Mouse (Mus musculus) intestine, postnatal 0 days (tissue): ENCODE results near the gene Sox30. TPM values are rescaled to one million over a fixed set of nuclear protein-coding genes. Genes with fewer than 3 reads are reported as not detected.

Source experiments
- ATAC-seq: fragments of 200-750 bp; cut with Nextera tagmentation; 2 replicates; pipeline ENCODE4 v1.8.0; 2017; ENCODE audit warnings: mild to moderate bottlenecking, moderate TSS enrichment, moderate library complexity
- H3K27ac ChIP-seq: fragments of 300-500 bp; sonication (generic); 2 replicates; pipeline ENCODE4 v1.5.1; 2014; ENCODE audit warnings: mild to moderate bottlenecking, low read depth, low read length, moderate library complexity
- H3K27me3 ChIP-seq: fragments of 300-500 bp; sonication (generic); replicated peaks from 2 replicates; pipeline ENCODE4 v1.6.1; 2014; ENCODE audit warnings: low read length, mixed read lengths; ENCODE audit not compliant: control insufficient read depth, insufficient read depth
- H3K36me3 ChIP-seq: fragments of 300-500 bp; sonication (generic); 2 replicates; pipeline ENCODE4 v1.6.1; 2014; ENCODE audit warnings: mild to moderate bottlenecking, moderate library complexity; ENCODE audit not compliant: control insufficient read depth, insufficient read depth
- H3K4me1 ChIP-seq: fragments of 300-500 bp; sonication (generic); replicated peaks from 2 replicates; pipeline ENCODE4 v1.6.1; 2014; ENCODE audit warnings: antibody characterized with exemption, low read length, mixed read lengths; ENCODE audit not compliant: control insufficient read depth, insufficient read depth
- H3K4me2 ChIP-seq: fragments of 300-500 bp; sonication (generic); replicated peaks from 2 replicates; pipeline ENCODE4 v1.6.1; 2014; ENCODE audit warnings: low read depth, mild to moderate bottlenecking, moderate library complexity
- H3K4me3 ChIP-seq: fragments of 300-500 bp; sonication (generic); 2 replicates; pipeline ENCODE4 v1.5.1; 2014; ENCODE audit warnings: low read depth, low read length
- H3K9ac ChIP-seq: fragments of 300-500 bp; sonication (generic); 2 replicates; pipeline ENCODE4 v1.6.1; 2014; ENCODE audit warnings: mild to moderate bottlenecking, low read depth, low read length
- H3K9me3 ChIP-seq: fragments of 300-500 bp; sonication (generic); 2 replicates; pipeline ENCODE4 v1.6.1; 2016; ENCODE audit warnings: mixed run types; ENCODE audit not compliant: control insufficient read depth
- CTCF ChIP-seq: sonication (generic); IDR thresholded peaks from 2 replicates; pipeline ENCODE4 v1.5.1; 2016; ENCODE audit warnings: low read depth, mild to moderate bottlenecking, control low read depth, antibody characterized with exemption, moderate library complexity
- WGBS: fragments of 180-500 bp; shearing (Covaris S2); extraction: QIAGEN DNeasy Blood & Tissue Kit; methylation state at CpG from one replicate; pipeline ENCODE4 v1.1.7; 2014; 5-methylcytosine and 5-hydroxymethylcytosine counted together
- polyA plus RNA-seq: library from polyadenylated mRNA; unstranded; fragments of >200 nt; fragmentation: Nextera tagmentation; extraction: Ambion mirVana; gene quantifications from 2 replicates; pipeline ENCODE4 v1.2.1, GENCODE M21; 2015

Sox30 gene
- polyA plus RNA-seq, 1 experiment from 2014 or later: 0.16 TPM

DNA sequence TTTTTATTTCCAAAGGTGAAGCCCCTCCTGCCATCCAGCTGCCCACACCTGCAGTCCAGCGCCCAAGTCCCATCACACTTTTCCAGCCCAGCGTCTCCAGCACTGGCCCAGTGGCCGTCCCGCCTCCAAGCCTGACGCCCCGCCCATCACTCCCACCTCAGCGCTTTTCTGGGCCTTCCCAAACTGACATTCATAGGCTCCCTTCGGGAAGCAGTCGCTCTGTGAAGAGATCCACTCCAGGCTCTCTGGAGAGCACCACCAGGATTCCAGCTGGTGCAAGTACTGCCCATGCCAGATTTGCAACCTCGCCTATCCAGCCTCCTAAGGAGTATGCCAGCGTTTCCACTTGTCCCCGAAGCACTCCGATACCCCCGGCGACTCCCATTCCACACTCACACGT is 11.5 kb downstream of the Sox30 start:
- Histone ChIP-seq H3K4me3 (peak overlapping the region; percentile 13; the same call in 1 of the 2 replicates), H3K36me3 (no peaks in the 10 kb centered on the region), H3K9me3 (no peaks in the 10 kb centered on the region), H3K27me3 (no peaks in the 10 kb centered on the region), H3K4me1 (no peaks in the 10 kb centered on the region), H3K27ac (no peak overlapping the region), H3K4me2 (peak overlapping the region; percentile 51), H3K9ac (no peak overlapping the region)
- ATAC-seq: no peak
- no peak for TF ChIP-seq CTCF
- WGBS: 10% methylated on average over 16 of the region's 16 CpGs

DNA sequence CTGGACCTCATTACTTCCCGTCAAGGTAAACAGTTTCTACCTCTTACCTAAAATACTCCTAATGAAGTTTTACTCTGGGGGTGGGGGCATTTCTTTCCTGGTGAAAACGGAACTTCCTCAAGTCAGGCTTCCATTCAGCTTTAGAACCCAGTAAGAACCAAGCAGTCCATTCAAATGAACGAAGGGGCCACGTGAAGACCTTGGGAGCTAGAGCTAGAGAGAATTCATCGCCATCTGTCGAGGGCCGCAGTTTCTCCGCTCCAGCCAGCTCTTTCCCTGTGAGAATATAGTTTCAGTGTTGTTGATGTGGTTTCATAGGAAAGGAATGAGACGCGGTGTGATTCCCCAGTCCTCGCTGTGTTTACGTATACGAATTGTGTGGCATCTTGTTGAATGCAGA is 12.0 kb downstream of the Sox30 start:
- 51% methylated on average over 13 of the region's 13 CpGs for WGBS
- Histone ChIP-seq H3K27ac (no peak overlapping the region), H3K4me2 (peak overlapping the region; percentile 51), H3K9ac (no peak overlapping the region), H3K4me1 (no peaks in the 10 kb centered on the region), H3K4me3 (peak overlapping the region; percentile 13; the same call in 1 of the 2 replicates), H3K27me3 (no peaks in the 10 kb centered on the region), H3K9me3 (no peaks in the 10 kb centered on the region), H3K36me3 (no peaks in the 10 kb centered on the region)
- ATAC-seq: no peak
- no peak for TF ChIP-seq CTCF

DNA sequence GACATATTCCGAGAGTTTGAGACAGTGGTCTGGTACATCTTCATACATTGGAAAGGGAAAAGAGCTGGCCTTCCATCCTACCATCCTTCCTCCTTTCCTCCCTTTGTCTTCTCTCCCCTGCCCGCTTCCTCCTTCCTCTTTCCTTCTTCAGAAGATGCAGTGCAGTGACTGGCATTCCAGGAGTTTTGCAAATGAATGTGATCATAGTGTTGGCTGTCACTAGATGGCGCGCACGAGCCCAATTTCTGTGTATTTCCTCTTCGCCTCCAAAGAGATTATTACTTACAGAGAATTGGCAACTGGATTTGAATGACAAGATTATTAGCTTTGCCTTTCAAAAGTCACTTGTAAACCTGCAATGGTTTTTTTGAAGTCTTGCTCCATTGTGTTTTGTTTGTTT is 36.0 kb downstream of the Sox30 start:
- Histone ChIP-seq H3K9me3 (no peaks in the 10 kb centered on the region), H3K27ac (no peak overlapping the region), H3K4me1 (no peaks in the 10 kb centered on the region), H3K4me3 (no peak overlapping the region), H3K4me2 (no peak overlapping the region), H3K9ac (no peak overlapping the region), H3K27me3 (no peaks in the 10 kb centered on the region), H3K36me3 (no peaks in the 10 kb centered on the region)
- no peak for ATAC-seq
- 23% methylated on average over 6 of the region's 6 CpGs for WGBS
- TF ChIP-seq CTCF: peak; percentile 86

DNA sequence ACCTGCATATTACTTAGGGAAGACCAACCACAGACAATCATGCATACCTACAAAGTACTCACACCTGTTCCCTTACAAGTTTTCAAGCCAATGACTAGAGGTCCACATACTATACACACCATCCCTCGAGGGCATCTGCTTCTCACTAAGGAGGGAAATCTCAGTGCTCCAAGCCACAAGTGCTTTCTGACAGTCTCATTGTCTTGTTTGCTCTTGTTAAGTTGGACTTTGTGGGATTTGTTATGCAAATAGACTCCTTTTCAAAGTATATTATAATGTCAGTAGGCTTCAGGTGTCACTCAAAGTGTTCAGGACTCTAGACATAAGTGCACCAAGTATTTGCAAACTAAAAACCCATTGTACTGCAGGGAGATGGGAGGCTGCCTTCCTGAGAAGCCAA is 40.1 kb downstream of the Sox30 start:
- Histone ChIP-seq H3K4me1 (no peaks in the 10 kb centered on the region), H3K4me3 (no peak overlapping the region), H3K36me3 (no peaks in the 10 kb centered on the region), H3K9ac (no peak overlapping the region), H3K9me3 (no peaks in the 10 kb centered on the region), H3K27me3 (no peaks in the 10 kb centered on the region), H3K27ac (no peak overlapping the region), H3K4me2 (no peak overlapping the region)
- TF ChIP-seq CTCF: no peak
- no peak for ATAC-seq
- 88% methylated on average over 1 of the region's 1 CpGs for WGBS

DNA sequence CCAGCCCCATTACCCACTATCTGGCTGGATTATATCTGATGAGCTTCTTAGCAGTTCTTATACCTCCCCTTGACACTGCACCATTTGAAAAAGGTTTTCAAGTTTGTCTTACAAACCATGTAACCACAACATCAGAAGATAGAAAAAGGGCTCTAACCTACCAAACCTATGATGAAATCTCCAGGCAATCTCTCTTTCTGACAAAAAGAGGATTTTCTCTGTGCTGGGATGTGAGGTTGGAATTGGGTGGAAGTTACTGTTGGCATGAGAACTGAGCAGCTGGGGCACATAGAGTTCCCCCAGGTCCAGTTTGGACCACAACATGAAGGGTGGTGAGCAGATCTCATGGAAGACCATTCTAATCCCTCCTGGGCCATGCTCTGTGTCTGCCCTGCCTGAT is 41.7 kb downstream of the Sox30 start:
- H3K9me3 ChIP-seq: no peaks in the 10 kb centered on the region
- H3K27me3 ChIP-seq: no peaks in the 10 kb centered on the region
- H3K36me3 ChIP-seq: no peaks in the 10 kb centered on the region
- no peak overlapping the region for H3K9ac ChIP-seq
- no peaks in the 10 kb centered on the region for H3K4me1 ChIP-seq
- ATAC-seq: no peak
- no peak overlapping the region for H3K27ac ChIP-seq
- H3K4me2 ChIP-seq: no peak overlapping the region
- no peak overlapping the region for H3K4me3 ChIP-seq
- no peak for TF ChIP-seq CTCF

DNA sequence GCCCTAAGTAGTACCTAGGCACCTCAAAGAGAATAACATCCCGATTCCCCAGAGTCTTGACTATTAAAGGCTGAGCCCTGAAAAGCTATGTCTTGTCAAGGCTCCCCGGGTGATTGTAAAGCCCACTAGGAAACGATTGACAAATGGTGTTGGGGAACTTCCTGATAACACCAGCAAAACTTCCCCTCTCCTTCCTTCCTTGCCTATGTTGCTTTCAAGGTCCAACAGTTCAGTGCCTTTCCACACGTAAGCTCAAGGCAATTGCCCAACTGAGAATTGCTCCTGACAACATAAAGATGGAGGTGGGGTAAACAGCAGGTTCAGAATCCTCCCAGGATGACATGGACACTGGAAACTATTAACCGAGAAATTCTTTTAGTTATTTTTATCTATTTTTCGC is 42.9 kb downstream of the Sox30 start:
- H3K4me1 ChIP-seq: no peaks in the 10 kb centered on the region
- no peak overlapping the region for H3K27ac ChIP-seq
- no peaks in the 10 kb centered on the region for H3K27me3 ChIP-seq
- no peak for ATAC-seq
- no peaks in the 10 kb centered on the region for H3K9me3 ChIP-seq
- H3K4me2 ChIP-seq: no peak overlapping the region
- no peak overlapping the region for H3K4me3 ChIP-seq
- 75% methylated on average over 6 of the region's 6 CpGs for WGBS
- no peak for TF ChIP-seq CTCF
- H3K9ac ChIP-seq: no peak overlapping the region
- H3K36me3 ChIP-seq: no peaks in the 10 kb centered on the region

DNA sequence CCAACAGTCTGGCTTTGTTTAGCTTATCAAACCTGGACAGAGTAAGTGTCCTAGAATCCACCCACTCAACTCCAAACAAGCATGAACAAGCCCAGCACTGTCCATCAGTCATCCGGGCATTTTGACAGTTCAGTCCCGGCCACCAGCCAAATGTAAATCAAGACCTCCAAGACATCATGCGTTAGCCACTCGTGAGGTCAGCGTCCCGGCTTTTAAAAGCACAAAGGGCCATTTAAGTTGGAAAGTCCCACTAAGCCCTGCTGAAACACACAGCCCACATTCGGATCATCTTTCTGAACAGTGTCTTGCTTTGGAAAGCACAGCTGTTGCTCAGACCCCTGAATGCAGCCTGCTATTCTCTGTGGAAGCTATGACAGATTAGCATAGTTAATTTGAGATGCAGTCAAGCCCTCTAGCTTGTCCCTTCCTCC is 45.9 kb downstream of the Sox30 start:
- Histone ChIP-seq H3K4me3 (no peak overlapping the region), H3K36me3 (no peaks in the 10 kb centered on the region), H3K9me3 (no peaks in the 10 kb centered on the region), H3K4me1 (no peaks in the 10 kb centered on the region), H3K27ac (no peak overlapping the region), H3K4me2 (no peak overlapping the region), H3K27me3 (no peaks in the 10 kb centered on the region), H3K9ac (no peak overlapping the region)
- ATAC-seq: no peak
- TF ChIP-seq CTCF: no peak
- WGBS: 52% methylated on average over 7 of the region's 7 CpGs
